Mouse (Mus musculus) testis, adult 2 months (tissue): ENCODE measurements at regions not wholly inside any gene's neighbourhood (a gene's known extent, or its start where the extent isn't known, plus 50 kb on each side); places are given as distances from the start of the nearest gene placed in this dataset.

Source experiments
- H3K27ac ChIP-seq: fragments of 200-500 bp; 2 replicates; pipeline ENCODE4 v1.5.1; 2012; ENCODE audit warnings: low read depth, low read length; ENCODE audit not compliant: control insufficient read depth, insufficient read depth
- H3K27me3 ChIP-seq: fragments of 200-500 bp; 2 replicates; pipeline ENCODE4 v1.6.1; 2012; ENCODE audit warnings: mild to moderate bottlenecking, low read length, moderate library complexity; ENCODE audit not compliant: control insufficient read depth, insufficient read depth
- H3K36me3 ChIP-seq: fragments of 200-500 bp; 2 replicates; pipeline ENCODE4 v1.6.1; 2012; ENCODE audit warnings: mild to moderate bottlenecking, low read length; ENCODE audit not compliant: control insufficient read depth, insufficient read depth
- H3K4me1 ChIP-seq: fragments of 200-500 bp; 2 replicates; pipeline ENCODE4 v1.6.1; 2012; ENCODE audit warnings: low read length; ENCODE audit not compliant: control insufficient read depth, insufficient read depth
- H3K4me3 ChIP-seq: fragments of 200-500 bp; 2 replicates; pipeline ENCODE4 v1.5.1; 2012; ENCODE audit warnings: low read depth, mild to moderate bottlenecking, low read length, moderate library complexity, mixed read lengths; ENCODE audit not compliant: control insufficient read depth
- CTCF ChIP-seq: fragments of 200-500 bp; IDR thresholded peaks from 2 replicates; pipeline ENCODE4 v1.5.1; 2012; ENCODE audit warnings: low read depth, mild to moderate bottlenecking, inconsistent platforms, low read length, moderate library complexity; ENCODE audit not compliant: control insufficient read depth, insufficient read depth, insufficient replicate concordance
- POLR2A ChIP-seq: fragments of 200-500 bp; IDR thresholded peaks from 2 replicates; pipeline ENCODE4 v1.6.1; 2012; ENCODE audit warnings: low read depth, mild to moderate bottlenecking, inconsistent platforms, low read length, moderate library complexity; ENCODE audit not compliant: control insufficient read depth

GRCm38 (mm10) chr2:117399487-117399886, 56.7 kb upstream of the Rasgrp1 start:
- TF ChIP-seq POLR2A (no peak), CTCF (no peak)
- H3K4me1 ChIP-seq, result no peaks in the 10 kb centered on the region
- H3K36me3 ChIP-seq, result no peaks in the 10 kb centered on the region
- no peak overlapping the region for H3K4me3 ChIP-seq
- H3K27ac ChIP-seq, result no peak overlapping the region
- no peaks in the 10 kb centered on the region for H3K27me3 ChIP-seq

DNA sequence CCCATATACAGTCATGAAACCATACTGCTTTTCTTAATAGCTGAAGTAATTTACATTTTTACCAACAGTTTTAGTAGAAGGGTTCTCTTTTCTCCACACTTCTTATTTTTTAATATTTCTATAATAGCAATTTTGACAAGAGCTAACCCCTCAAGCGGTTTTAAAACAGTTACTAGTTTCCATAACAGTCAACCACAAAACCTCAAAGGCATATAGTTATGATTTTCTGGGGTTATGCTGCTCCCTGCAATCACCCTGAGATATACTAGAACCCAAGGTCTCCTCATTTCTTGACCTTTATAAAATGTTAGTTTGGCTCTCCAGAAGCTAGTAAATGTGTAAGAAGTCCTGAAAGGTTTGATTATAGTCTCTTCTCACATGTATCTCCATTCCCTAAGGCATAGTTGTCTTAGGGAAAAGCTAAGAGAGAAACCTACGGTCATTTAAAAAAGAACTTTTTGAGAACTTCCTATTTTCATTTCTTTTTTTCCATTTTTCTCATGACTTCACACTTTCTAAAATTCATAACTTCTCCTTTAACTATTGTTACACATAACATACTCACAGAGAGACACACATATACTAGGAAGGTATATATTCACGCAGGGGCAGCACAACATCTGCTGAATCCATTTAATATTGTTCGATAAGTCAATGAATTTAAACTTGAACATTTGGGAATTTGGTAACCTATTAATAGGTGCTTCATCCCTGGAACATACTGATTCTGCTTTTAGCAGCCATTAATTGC, 60.8 kb upstream of the Rasgrp1 start:
- no peaks in the 10 kb centered on the region for H3K27me3 ChIP-seq
- H3K4me1 ChIP-seq, result no peaks in the 10 kb centered on the region
- no peaks in the 10 kb centered on the region for H3K36me3 ChIP-seq
- TF ChIP-seq POLR2A, result no peak
- TF ChIP-seq CTCF, result no peak
- H3K27ac ChIP-seq, result no peak overlapping the region
- H3K4me3 ChIP-seq, result no peak overlapping the region

DNA sequence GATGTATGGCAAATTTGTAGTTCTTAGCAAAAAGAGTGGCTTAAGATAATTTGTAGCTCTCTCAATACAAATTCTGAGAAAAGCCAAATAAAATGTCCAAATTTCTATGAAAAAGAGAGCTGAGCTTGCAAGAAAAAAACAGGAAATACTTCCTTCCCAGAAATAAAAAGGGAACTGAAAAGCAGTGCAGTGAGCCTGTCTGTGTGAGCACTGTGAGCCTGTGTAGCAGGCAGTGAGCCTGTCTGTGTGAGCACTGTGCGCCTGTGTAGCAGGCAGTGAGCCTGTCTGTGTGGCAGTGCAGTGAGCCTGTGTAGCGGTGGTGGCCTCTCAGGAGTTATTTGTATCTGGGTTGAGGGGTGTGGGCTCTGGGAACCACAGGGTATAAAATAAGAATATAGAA, 62.7 kb upstream of the Rasgrp1 start:
- no peaks in the 10 kb centered on the region for H3K27me3 ChIP-seq
- no peaks in the 10 kb centered on the region for H3K36me3 ChIP-seq
- H3K4me3 ChIP-seq, result no peak overlapping the region
- H3K27ac ChIP-seq, result no peak overlapping the region
- H3K4me1 ChIP-seq, result no peaks in the 10 kb centered on the region
- TF ChIP-seq POLR2A (no peak), CTCF (no peak)

DNA sequence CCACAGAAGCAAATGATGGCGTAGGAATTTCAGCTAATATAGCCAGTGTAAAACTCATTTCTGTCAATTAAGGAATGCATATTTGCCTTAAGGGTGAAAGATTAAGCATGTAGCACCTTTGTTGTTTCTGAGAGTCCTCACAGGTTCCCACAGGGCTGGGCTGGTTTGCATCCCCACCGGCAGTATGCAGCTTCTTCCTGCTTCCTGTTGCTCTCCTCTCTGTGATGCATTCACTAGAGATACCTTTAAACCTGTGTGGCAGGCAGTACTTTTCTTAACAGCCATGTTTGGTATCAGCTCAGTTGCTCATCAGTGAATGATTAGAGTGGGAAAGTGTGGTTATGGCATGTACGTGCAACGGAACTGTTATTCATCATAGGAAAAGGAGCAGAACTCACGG, 65.4 kb upstream of the Rasgrp1 start:
- Histone ChIP-seq H3K4me3 (no peak overlapping the region), H3K4me1 (no peaks in the 10 kb centered on the region), H3K36me3 (no peaks in the 10 kb centered on the region), H3K27me3 (no peaks in the 10 kb centered on the region), H3K27ac (no peak overlapping the region)
- no peak for TF ChIP-seq POLR2A
- TF ChIP-seq CTCF, result no peak

- Histone ChIP-seq H3K36me3 (no peaks in the 10 kb centered on the region), H3K4me1 (no peaks in the 10 kb centered on the region), H3K27ac (no peak overlapping the region), H3K4me3 (no peak overlapping the region), H3K27me3 (no peaks in the 10 kb centered on the region)
- TF ChIP-seq CTCF (no peak), POLR2A (no peak)
Observed at GRCm38 (mm10) chr2:117412045-117412606, 69.3 kb upstream of the Rasgrp1 start.

DNA sequence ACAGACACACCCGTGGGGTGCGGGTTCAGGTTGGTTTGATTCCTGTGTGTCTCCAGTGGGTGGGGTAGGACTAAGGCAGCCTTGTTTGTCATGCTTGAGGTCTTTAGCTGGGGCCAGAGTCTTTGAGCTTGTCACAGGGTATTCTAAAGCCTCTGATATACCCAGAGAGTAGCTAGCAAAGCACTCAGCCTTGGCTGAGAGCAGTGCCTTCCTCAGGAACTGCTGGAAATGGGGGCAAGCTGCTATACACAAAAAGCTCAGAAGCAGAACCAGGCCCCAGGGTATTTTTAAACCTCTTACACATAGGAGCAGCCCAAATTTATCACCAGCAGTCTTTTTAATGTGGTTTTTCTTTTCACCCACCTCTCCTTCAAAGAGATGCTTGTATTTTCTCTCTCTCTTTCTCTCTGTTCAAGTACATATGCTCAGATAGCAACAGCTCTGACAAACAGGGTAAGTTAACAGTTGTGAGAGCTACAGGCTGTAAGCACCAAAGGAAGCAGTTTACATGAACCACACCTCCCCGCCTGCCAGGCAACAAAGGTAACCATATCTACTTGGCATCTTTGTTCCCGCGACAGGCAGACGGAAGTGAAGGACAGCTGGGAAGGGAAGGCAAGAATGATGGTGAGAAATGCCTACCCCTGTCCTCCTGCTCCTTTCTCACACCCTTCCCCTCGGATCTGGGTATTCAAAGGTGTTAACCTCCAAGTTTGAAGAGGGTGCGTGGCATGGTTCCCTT, 74.6 kb upstream of the Rasgrp1 start:
- Histone ChIP-seq H3K4me1 (no peaks in the 10 kb centered on the region), H3K4me3 (no peak overlapping the region), H3K36me3 (no peaks in the 10 kb centered on the region), H3K27me3 (no peaks in the 10 kb centered on the region), H3K27ac (no peak overlapping the region)
- no peak for TF ChIP-seq POLR2A
- no peak for TF ChIP-seq CTCF

GRCm38 (mm10) chr2:117418121-117418615, 75.4 kb upstream of the Rasgrp1 start:
- TF ChIP-seq CTCF (no peak), POLR2A (no peak)
- H3K27ac ChIP-seq, result no peak overlapping the region
- no peaks in the 10 kb centered on the region for H3K36me3 ChIP-seq
- no peaks in the 10 kb centered on the region for H3K27me3 ChIP-seq
- H3K4me3 ChIP-seq, result no peak overlapping the region
- no peaks in the 10 kb centered on the region for H3K4me1 ChIP-seq
